12 mouse cellular contexts compared by ENCODE assay signal in the genomic region with DNA sequence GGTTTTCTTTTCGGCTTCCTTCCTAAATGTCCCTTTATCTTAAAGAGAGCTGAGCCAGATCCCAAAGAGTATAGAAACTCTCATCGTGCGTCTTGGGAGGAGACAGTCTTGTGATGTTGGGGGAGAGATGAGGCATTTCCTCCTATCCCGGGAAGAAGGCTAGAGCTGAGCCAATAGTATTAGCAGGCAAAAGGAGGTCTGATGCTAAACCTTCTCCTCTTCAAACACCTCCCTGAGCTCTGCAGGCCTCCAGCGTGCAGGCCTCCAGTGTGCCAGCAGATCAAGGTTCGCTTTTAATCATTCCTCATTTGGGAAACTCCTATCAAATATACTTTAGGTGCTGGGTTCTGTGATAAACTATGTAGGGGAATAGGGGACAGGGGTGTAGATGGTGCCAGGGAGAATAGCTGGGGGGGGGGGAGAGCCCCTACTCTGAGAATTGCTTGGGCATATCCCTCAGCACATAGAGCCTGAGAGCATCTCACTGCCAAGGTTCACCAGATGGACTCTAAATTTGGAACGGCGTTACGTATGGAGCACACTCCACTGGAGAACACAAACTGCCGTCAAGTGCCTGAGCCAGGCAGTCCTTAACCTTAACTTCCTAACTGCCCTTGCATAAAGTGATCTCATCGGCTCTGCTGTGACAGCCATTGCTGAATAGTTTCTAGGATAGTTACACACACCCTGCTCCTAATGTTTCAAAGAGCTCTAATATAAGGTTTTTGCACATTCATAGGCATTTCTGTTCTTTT.
DNase-seq lines count a peak whose midpoint lies in the region; ATAC-seq and TF ChIP-seq lines count a peak whose summit lies in the region.
"Had no signal": no experiment of that assay in that cellular context is flagged by ENCODE, and none has a peak within 500 bp of the region (broad histone marks: within the 10 kb centered on the region; RNA-seq: fewer than 3 reads in every experiment).

No protein-coding gene starts in this region.

- no peak for TF ChIP-seq CTCF in hindbrain, postnatal 0 days (IDR thresholded peaks at IDR 0.05; ENCODE audit: low read depth)
- TF ChIP-seq CTCF in heart, postnatal 0 days (IDR thresholded peaks at IDR 0.05; ENCODE audit: low read depth) = no peak

- H3K9ac ChIP-seq in hindbrain, postnatal 0 days (replicated peaks; ENCODE audit: low read length) = no peak overlapping the region
- H3K9ac ChIP-seq in hindbrain, embryonic 12.5 days = no peak overlapping the region
- H3K9ac ChIP-seq in heart, postnatal 0 days (replicated peaks; ENCODE audit: low read depth, low read length) = no peak overlapping the region
- H3K9ac ChIP-seq in midbrain, embryonic 13.5 days (replicated peaks) = no peak overlapping the region
- H3K9ac ChIP-seq: embryonic facial prominence, embryonic 15.5 days; limb, embryonic 13.5 days had no signal

- no peaks in the 10 kb centered on the region for H3K27me3 ChIP-seq in hindbrain, postnatal 0 days (ENCODE audit: insufficient read depth, low read length)
- H3K27me3 ChIP-seq in hindbrain, embryonic 12.5 days = no peaks in the 10 kb centered on the region
- no peaks in the 10 kb centered on the region for H3K27me3 ChIP-seq in heart, postnatal 0 days (ENCODE audit: control insufficient read depth, insufficient read depth, low read length)
- no peaks in the 10 kb centered on the region for H3K27me3 ChIP-seq in midbrain, embryonic 13.5 days
- H3K27me3 ChIP-seq: embryonic facial prominence, embryonic 15.5 days; limb, embryonic 13.5 days had no signal

- H3K27ac ChIP-seq in hindbrain, postnatal 0 days = no peak overlapping the region
- no peak overlapping the region for H3K27ac ChIP-seq in hindbrain, embryonic 12.5 days
- peak overlapping the region; percentile 60 for H3K27ac ChIP-seq in heart, postnatal 0 days (ENCODE audit: low read depth)
- no peak overlapping the region for H3K27ac ChIP-seq in midbrain, embryonic 13.5 days
- H3K27ac ChIP-seq: embryonic facial prominence, embryonic 15.5 days; hindbrain, embryonic 10.5 days; limb, embryonic 13.5 days had no signal

- H3K4me2 ChIP-seq in hindbrain, postnatal 0 days (ENCODE audit: low read depth, low read length) = no peak overlapping the region
- no peak overlapping the region for H3K4me2 ChIP-seq in hindbrain, embryonic 12.5 days (replicated peaks)
- H3K4me2 ChIP-seq in heart, postnatal 0 days (ENCODE audit: low read depth, low read length) = no peak overlapping the region
- no peak overlapping the region for H3K4me2 ChIP-seq in midbrain, embryonic 13.5 days (replicated peaks)
- H3K4me2 ChIP-seq: embryonic facial prominence, embryonic 15.5 days; limb, embryonic 13.5 days had no signal

- H3K9me3 ChIP-seq in hindbrain, postnatal 0 days (ENCODE audit: low read length) = no peaks in the 10 kb centered on the region
- H3K9me3 ChIP-seq in hindbrain, embryonic 12.5 days (replicated peaks) = no peaks in the 10 kb centered on the region
- no peaks in the 10 kb centered on the region for H3K9me3 ChIP-seq in heart, postnatal 0 days (replicated peaks; ENCODE audit: control insufficient read depth, low read length)
- no peaks in the 10 kb centered on the region for H3K9me3 ChIP-seq in midbrain, embryonic 13.5 days
- H3K9me3 ChIP-seq: embryonic facial prominence, embryonic 15.5 days; hindbrain, embryonic 10.5 days; limb, embryonic 13.5 days had no signal

- 0 out of 2 replicates have a peak, but pooled peaks have one; percentile 15 for ATAC-seq in hindbrain, postnatal 0 days
- ATAC-seq in hindbrain, embryonic 12.5 days (ENCODE audit: low FRiP score) = no peak
- ATAC-seq in heart, postnatal 0 days (ENCODE audit: insufficient read depth, low read depth) = peak; percentile 96
- ATAC-seq in midbrain, embryonic 13.5 days = no peak

- no peak overlapping the region for H3K4me3 ChIP-seq in hindbrain, postnatal 0 days (ENCODE audit: low read length)
- H3K4me3 ChIP-seq in hindbrain, embryonic 12.5 days = no peak overlapping the region
- no peak overlapping the region for H3K4me3 ChIP-seq in heart, postnatal 0 days (ENCODE audit: low read depth, low read length)
- H3K4me3 ChIP-seq in midbrain, embryonic 13.5 days (replicated peaks) = no peak overlapping the region
- H3K4me3 ChIP-seq: embryonic facial prominence, embryonic 15.5 days; hindbrain, embryonic 10.5 days; limb, embryonic 13.5 days had no signal

- H3K4me1 ChIP-seq in hindbrain, postnatal 0 days (ENCODE audit: insufficient read depth, low read length) = peaks cover 13% of the 10 kb centered on the region
- peaks cover 31% of the 10 kb centered on the region for H3K4me1 ChIP-seq in hindbrain, embryonic 12.5 days
- H3K4me1 ChIP-seq in heart, postnatal 0 days (ENCODE audit: control insufficient read depth, insufficient read depth) = peaks cover 11% of the 10 kb centered on the region; the same call in 1 of the 2 replicates
- H3K4me1 ChIP-seq in midbrain, embryonic 13.5 days (replicated peaks) = peaks cover 43% of the 10 kb centered on the region

- no peak for TF ChIP-seq EP300 in heart, postnatal 0 days (IDR thresholded peaks at IDR 0.05; ENCODE audit: low read depth)

- DNase-seq in adrenal gland, adult 2 months = peak; percentile 46
- no peak for DNase-seq in adrenal gland, adult 18-20 months (ENCODE audit: low spot score in 2 of 2)
- peak; percentile 48 for DNase-seq in hindbrain, postnatal 0 days (ENCODE audit: low spot score)
- peak; percentile 88 for DNase-seq in cerebellum, adult 9-11 months
- DNase-seq in heart, postnatal 0 days (ENCODE audit: low spot score) = peak; percentile 87
- DNase-seq in adipocyte (ENCODE audit: low spot score) = no peak
- DNase-seq: kidney, postnatal 4 days had no signal

- WGBS in hindbrain, postnatal 0 days = 59% methylated on average over 11 of the region's 11 CpGs
- 84% methylated on average over 11 of the region's 11 CpGs for WGBS in hindbrain, embryonic 12.5 days
- 40% methylated on average over 11 of the region's 11 CpGs for WGBS in heart, postnatal 0 days
- WGBS in midbrain, embryonic 13.5 days = 79% methylated on average over 11 of the region's 11 CpGs

- H3K36me3 ChIP-seq in hindbrain, postnatal 0 days (ENCODE audit: insufficient read depth, low read length) = no peaks in the 10 kb centered on the region
- H3K36me3 ChIP-seq in hindbrain, embryonic 12.5 days = no peaks in the 10 kb centered on the region
- no peaks in the 10 kb centered on the region for H3K36me3 ChIP-seq in heart, postnatal 0 days (replicated peaks; ENCODE audit: control insufficient read depth, insufficient read depth, low read length)
- no peaks in the 10 kb centered on the region for H3K36me3 ChIP-seq in midbrain, embryonic 13.5 days
- H3K36me3 ChIP-seq: embryonic facial prominence, embryonic 15.5 days; hindbrain, embryonic 10.5 days; limb, embryonic 13.5 days had no signal

Comparison
In these comparisons a context has a peak if more than half of its experiments do, and no peak if none do; other contexts are left out.
1. DNase-seq: peak in adrenal gland, adult 2 months (single experiment), hindbrain, postnatal 0 days (single experiment), cerebellum, adult 9-11 months (single experiment) and heart, postnatal 0 days (single experiment); none in adrenal gland, adult 18-20 months (0 of 2) and adipocyte (single experiment).
2. ATAC-seq: peak in hindbrain, postnatal 0 days (single experiment) and heart, postnatal 0 days (single experiment); none in hindbrain, embryonic 12.5 days (single experiment) and midbrain, embryonic 13.5 days (single experiment).